Mouse (Mus musculus): ENCODE measurements at regions not wholly inside any gene's neighbourhood (a gene's known extent, or its start where the extent isn't known, plus 50 kb on each side); places are given as distances from the start of the nearest gene placed in this dataset.

DNA sequence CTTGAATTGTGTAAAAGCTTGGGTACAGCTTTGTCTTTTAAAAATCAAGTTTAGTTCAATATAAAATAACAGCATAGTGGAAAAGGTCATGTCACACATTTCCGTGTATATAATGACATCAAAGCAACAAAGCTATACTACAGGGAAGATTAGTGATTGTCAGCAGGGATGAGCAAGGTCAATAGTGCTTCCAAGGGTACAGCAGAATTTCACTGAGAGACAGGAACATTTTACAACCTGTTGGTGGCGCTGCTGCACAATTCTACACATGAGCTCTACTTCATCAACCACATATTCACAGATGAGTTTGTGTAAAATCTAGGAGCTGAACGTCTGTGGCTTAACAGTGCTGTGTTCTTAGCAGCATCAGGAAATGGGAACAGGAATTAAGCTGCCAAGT is 74.3 kb upstream of the A2m start:
- Histone ChIP-seq H3K4me2 (replicated peaks) (no peak overlapping the region), H3K9me3 (no peaks in the 10 kb centered on the region), H3K4me3 (replicated peaks) (no peak overlapping the region), H3K27ac (no peak overlapping the region), H3K27me3 (no peaks in the 10 kb centered on the region), H3K36me3 (no peaks in the 10 kb centered on the region), H3K4me1 (replicated peaks) (no peaks in the 10 kb centered on the region), H3K9ac (replicated peaks) (no peak overlapping the region)
- ATAC-seq: peak; percentile 56; the same call in 1 of the 2 replicates
- WGBS: 4% methylated on average over 3 of the region's 3 CpGs

DNA sequence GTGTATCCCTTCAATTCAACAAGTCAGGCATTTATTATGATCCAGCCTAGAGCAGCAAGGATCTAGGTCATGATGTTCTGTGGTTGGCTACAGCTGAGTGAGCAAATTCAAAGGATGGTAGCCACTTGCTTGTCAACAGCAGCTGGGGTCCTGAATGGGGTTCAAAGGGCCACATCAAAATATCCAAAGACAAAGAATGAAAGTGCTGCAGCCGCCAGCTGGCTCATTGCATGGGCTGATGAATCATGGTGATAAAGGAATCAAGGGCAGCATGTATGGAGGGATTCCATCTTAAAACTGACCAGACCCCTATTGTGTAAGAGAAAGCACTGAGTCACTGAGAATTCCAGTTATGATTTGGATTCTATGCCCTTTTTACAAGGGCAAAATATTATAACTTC is 74.8 kb upstream of the A2m start:
- 11% methylated on average over 1 of the region's 1 CpGs for WGBS
- H3K9ac ChIP-seq (replicated peaks): no peak overlapping the region

GRCm38 (mm10) chr6:121556481-121556880 is 78.7 kb upstream of the A2m start:
- H3K36me3 ChIP-seq: no peaks in the 10 kb centered on the region
- H3K27ac ChIP-seq: no peak overlapping the region
- H3K9me3 ChIP-seq: no peaks in the 10 kb centered on the region
- WGBS: 6% methylated on average over 3 of the region's 3 CpGs
- no peak overlapping the region for H3K4me3 ChIP-seq (replicated peaks)
- H3K4me2 ChIP-seq (replicated peaks): no peak overlapping the region
- no peak for ATAC-seq
- no peak overlapping the region for H3K9ac ChIP-seq (replicated peaks)
- H3K4me1 ChIP-seq (replicated peaks): no peaks in the 10 kb centered on the region
- no peaks in the 10 kb centered on the region for H3K27me3 ChIP-seq

More for the DNA sequence above, 74.8 kb upstream of the A2m start:
- H3K27ac ChIP-seq: no peak overlapping the region
- no peaks in the 10 kb centered on the region for H3K27me3 ChIP-seq
- no peak overlapping the region for H3K4me3 ChIP-seq (replicated peaks)
- no peaks in the 10 kb centered on the region for H3K9me3 ChIP-seq
- no peak overlapping the region for H3K4me2 ChIP-seq (replicated peaks)
- H3K36me3 ChIP-seq: no peaks in the 10 kb centered on the region
- H3K4me1 ChIP-seq (replicated peaks): no peaks in the 10 kb centered on the region
- ATAC-seq: no peak

DNA sequence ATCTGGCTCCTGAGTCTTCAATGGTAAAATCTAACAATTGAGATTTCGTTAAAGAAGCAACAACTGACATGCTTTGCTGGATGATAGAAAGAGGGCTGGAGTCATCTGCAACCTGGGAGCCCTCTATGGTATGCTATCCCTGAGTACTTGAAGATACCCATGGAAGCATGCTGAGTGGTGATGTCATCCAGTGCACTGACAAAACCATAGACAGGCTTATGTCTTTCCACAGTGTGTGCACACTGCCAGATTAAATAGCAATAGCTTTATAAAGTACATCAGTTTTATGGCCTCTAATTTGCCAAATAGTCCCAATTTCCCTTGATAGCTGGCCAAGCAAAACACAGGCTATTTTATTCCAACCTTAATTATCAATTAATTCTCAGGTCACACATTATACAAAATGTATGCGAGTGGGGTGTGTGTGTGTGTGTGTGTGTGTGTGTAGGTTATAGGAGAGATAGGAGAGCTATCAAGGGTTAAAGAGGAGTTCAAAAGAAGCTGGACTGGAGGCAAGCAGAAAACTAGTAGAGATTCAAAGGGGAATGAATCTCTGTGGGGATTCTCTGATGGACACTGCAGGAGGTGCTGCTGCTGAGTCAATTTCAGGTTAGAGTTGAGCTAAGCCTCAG is 80.1 kb upstream of the Iqsec3 start:
- ATAC-seq: no peak
- Histone ChIP-seq H3K9me3 (no peaks in the 10 kb centered on the region), H3K36me3 (no peaks in the 10 kb centered on the region), H3K27me3 (no peaks in the 10 kb centered on the region), H3K9ac (replicated peaks) (no peak overlapping the region), H3K27ac (no peak overlapping the region), H3K4me2 (replicated peaks) (no peak overlapping the region), H3K4me3 (replicated peaks) (no peak overlapping the region), H3K4me1 (replicated peaks) (no peaks in the 10 kb centered on the region)
- WGBS: 81% methylated on average over 2 of the region's 2 CpGs

DNA sequence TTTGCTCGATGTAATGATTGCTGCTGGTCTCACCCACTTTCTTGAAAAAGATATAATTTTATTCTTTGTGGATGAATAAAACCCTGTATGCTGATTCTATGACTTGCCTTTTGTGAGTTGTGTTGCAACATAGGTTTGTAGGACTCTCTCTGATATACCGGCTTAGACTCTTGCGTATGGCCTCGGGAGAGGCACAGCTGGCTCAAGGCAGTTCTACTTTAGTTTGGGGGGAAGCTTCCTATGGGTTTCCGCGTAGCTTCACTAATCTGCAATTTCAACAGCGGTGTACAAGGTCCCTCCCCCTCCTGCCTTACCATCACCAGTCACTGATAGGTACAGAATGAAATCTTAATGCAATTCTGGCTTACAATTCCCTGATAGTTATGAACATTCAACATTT is 60.0 kb upstream of the Iqsec3 start:
- ATAC-seq: no peak
- H3K4me1 ChIP-seq (replicated peaks): no peaks in the 10 kb centered on the region
- WGBS: 71% methylated on average over 7 of the region's 7 CpGs

DNA sequence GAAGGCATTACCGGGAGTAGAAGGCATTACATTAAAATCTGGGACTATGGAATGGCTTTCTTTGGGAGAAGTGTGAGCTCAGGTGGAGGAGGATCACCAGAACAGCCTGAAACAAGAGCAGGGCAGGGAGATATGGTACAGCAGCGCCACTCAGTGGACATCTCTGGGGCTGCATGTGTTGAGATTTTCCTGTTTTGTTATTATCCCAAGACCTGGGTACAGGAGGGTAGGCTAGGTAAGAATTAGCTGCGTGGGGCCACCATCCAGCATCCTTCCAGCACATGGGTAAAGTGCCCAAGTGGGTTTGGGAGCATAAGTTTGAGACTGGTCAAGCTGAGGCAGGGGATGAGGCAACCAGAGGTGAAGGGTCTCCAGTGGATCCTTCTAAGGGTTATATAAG is 59.4 kb upstream of the Iqsec3 start:
- Histone ChIP-seq H3K4me3 (replicated peaks) (no peak overlapping the region), H3K36me3 (no peaks in the 10 kb centered on the region), H3K4me1 (replicated peaks) (no peaks in the 10 kb centered on the region), H3K4me2 (replicated peaks) (no peak overlapping the region), H3K27ac (no peak overlapping the region), H3K27me3 (no peaks in the 10 kb centered on the region), H3K9me3 (no peaks in the 10 kb centered on the region), H3K9ac (replicated peaks) (no peak overlapping the region)
- 7% methylated on average over 3 of the region's 3 CpGs for WGBS
- peak; percentile 84 for ATAC-seq

More for the DNA sequence above, 60.0 kb upstream of the Iqsec3 start:
- H3K9ac ChIP-seq (replicated peaks): no peak overlapping the region
- no peaks in the 10 kb centered on the region for H3K9me3 ChIP-seq
- no peak overlapping the region for H3K27ac ChIP-seq
- no peak overlapping the region for H3K4me3 ChIP-seq (replicated peaks)
- no peaks in the 10 kb centered on the region for H3K36me3 ChIP-seq
- no peak overlapping the region for H3K4me2 ChIP-seq (replicated peaks)
- no peaks in the 10 kb centered on the region for H3K27me3 ChIP-seq

GRCm38 (mm10) chr6:121531825-121532389 is 58.4 kb upstream of the Iqsec3 start:
- peak; percentile 54; the same call in 1 of the 2 replicates for ATAC-seq
- Histone ChIP-seq H3K36me3 (no peaks in the 10 kb centered on the region), H3K9me3 (no peaks in the 10 kb centered on the region), H3K4me3 (replicated peaks) (no peak overlapping the region), H3K4me1 (replicated peaks) (no peaks in the 10 kb centered on the region), H3K9ac (replicated peaks) (no peak overlapping the region), H3K4me2 (replicated peaks) (no peak overlapping the region), H3K27ac (no peak overlapping the region), H3K27me3 (peaks cover 3% of the 10 kb centered on the region; the same call in 1 of the 2 replicates)
- 57% methylated on average over 13 of the region's 13 CpGs for WGBS

DNA sequence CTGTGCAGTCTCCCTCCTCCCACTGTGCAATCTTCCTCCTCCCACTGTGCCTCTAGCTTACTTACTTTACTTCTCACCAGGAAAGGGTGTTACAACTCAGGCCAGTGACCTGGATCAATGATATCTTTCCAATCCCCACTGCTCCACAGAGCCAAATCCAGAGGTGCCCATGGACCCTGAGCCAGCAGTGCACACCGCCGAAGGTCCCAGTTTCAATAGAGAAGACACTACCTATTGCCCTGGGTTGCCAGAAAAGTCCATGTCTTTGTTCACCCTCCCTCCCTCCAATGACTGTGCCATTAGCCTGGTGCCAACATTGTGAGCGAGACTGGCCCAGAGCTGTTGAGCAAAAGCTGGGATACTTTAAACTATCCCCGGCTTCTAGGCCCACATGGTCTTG is 53.8 kb upstream of the Iqsec3 start:
- H3K9ac ChIP-seq (replicated peaks): no peak overlapping the region
- no peaks in the 10 kb centered on the region for H3K36me3 ChIP-seq
- H3K27me3 ChIP-seq: peaks cover 3% of the 10 kb centered on the region; the same call in 1 of the 2 replicates
- no peak for ATAC-seq
- H3K4me1 ChIP-seq (replicated peaks): peaks cover 4% of the 10 kb centered on the region
- no peak overlapping the region for H3K4me3 ChIP-seq (replicated peaks)
- no peaks in the 10 kb centered on the region for H3K9me3 ChIP-seq
- H3K27ac ChIP-seq: no peak overlapping the region
- WGBS: 95% methylated on average over 4 of the region's 4 CpGs
- no peak overlapping the region for H3K4me2 ChIP-seq (replicated peaks)

DNA sequence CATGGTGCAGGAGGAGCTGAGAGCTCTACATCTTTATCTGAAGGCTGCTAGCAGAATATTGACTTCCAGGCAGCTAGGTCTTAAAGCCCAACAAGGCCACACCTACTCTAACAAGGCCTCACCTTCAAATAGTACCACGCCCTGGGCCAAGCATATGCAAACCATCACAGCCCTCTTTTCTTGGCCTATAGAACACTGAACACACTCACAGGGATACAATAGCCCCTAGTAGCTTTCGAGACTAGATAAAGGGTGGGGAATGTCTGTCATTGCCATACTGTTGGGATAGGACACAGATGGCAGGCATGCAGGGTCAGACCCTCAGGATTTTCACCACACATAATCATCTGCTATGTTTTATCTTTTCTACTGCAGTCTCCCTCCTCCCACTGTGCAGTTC is 52.6 kb upstream of the Iqsec3 start:
- Histone ChIP-seq H3K9ac (replicated peaks) (no peak overlapping the region), H3K27me3 (peaks cover 3% of the 10 kb centered on the region; the same call in 1 of the 2 replicates), H3K36me3 (no peaks in the 10 kb centered on the region), H3K4me1 (replicated peaks) (peaks cover 4% of the 10 kb centered on the region), H3K27ac (no peak overlapping the region), H3K4me3 (replicated peaks) (no peak overlapping the region), H3K9me3 (no peaks in the 10 kb centered on the region), H3K4me2 (replicated peaks) (no peak overlapping the region)
- no peak for ATAC-seq
- WGBS: 84% methylated on average over 2 of the region's 2 CpGs

DNA sequence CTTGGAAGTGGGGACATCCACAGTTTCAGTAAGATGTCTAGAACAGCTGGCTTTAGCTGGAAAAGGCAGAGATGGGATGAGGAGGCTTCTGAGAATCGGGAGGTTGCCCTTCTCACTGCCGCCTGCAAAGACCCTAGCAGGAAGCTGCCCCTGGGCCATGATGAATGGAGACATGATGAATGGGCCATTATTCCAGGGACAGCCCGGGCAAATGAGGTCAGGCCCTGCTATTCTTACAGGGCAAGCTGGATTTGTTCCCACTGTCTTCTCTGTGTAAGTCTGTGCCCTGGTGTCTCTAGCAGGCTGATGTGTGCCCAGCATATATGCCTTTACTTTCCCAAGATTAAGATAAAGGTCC is 51.1 kb upstream of the Iqsec3 start:
- WGBS: 33% methylated on average over 3 of the region's 3 CpGs
- no peak overlapping the region for H3K4me3 ChIP-seq (replicated peaks)
- no peaks in the 10 kb centered on the region for H3K9me3 ChIP-seq
- H3K4me2 ChIP-seq (replicated peaks): no peak overlapping the region
- H3K4me1 ChIP-seq (replicated peaks): peaks cover 4% of the 10 kb centered on the region
- H3K27ac ChIP-seq: no peak overlapping the region
- H3K9ac ChIP-seq (replicated peaks): no peak overlapping the region
- no peaks in the 10 kb centered on the region for H3K36me3 ChIP-seq
- ATAC-seq: no peak
- H3K27me3 ChIP-seq: peaks cover 3% of the 10 kb centered on the region; the same call in 1 of the 2 replicates

DNA sequence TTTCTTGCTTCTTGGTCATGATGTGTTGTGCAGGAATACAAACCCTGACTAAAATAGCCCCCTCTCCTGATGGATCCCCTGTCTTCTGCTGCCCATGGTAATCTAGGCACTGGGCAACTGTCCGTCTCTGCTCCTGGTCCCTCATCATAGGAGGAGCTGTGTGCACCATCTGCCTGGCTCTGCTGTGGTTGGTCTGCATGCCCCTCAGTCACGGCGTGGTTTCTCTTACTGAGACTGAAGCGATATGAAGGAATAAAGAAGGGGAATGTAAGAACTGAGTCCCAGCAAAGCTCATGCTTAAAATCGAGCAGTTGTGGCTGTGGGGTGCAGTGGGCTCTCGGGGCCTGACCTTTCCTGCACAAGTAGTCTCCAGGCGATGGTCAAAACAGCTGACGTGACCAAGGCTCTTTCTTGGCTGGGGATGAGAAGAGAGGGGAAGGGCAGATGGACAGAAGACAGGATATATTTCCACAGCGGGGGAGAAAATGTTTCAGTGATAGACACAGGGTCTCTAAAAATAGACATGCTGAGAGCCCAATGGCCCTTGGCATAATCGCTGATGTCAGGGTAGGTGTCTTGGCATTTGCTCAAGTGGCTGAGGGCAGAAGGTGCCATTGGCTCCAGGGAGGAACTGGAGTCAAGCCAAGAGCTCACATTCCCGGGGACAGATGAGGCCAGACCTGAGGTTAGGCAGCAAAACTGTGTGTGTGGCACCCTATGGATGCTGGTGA is 50.6 kb upstream of the Iqsec3 start:
- WGBS: 81% methylated on average over 11 of the region's 11 CpGs
- no peak for ATAC-seq
- no peaks in the 10 kb centered on the region for H3K36me3 ChIP-seq

More for the DNA sequence above, 50.6 kb upstream of the Iqsec3 start:
- Histone ChIP-seq H3K27me3 (peaks cover 3% of the 10 kb centered on the region; the same call in 1 of the 2 replicates), H3K9me3 (no peaks in the 10 kb centered on the region), H3K27ac (no peak overlapping the region), H3K4me3 (replicated peaks) (no peak overlapping the region), H3K9ac (replicated peaks) (no peak overlapping the region), H3K4me1 (replicated peaks) (peaks cover 4% of the 10 kb centered on the region), H3K4me2 (replicated peaks) (no peak overlapping the region)
